Mouse (Mus musculus): Measurements from ENCODE around the gene Csf3.

- TF ChIP-seq POLR2A (IDR thresholded peaks at IDR 0.05; ENCODE audit: insufficient read length, low read depth), result no peak
- no peak for TF ChIP-seq TCF3 (IDR thresholded peaks at IDR 0.05; ENCODE audit: insufficient read length, low read depth)
- TF ChIP-seq TCF12 (IDR thresholded peaks at IDR 0.05; ENCODE audit: insufficient read depth, poor library complexity, severe bottlenecking), result no peak
- TF ChIP-seq SRF (IDR thresholded peaks at IDR 0.05; ENCODE audit: control insufficient read depth, insufficient read length, low read depth), result no peak
- TF ChIP-seq MAX (IDR thresholded peaks at IDR 0.05; ENCODE audit: low read depth), result no peak
- TF ChIP-seq MYOD1 (IDR thresholded peaks at IDR 0.05; ENCODE audit: control insufficient read depth in 1 of 3, insufficient read length in 2 of 3, low read depth in 2 of 3), result no peak
- TF ChIP-seq MYOG (IDR thresholded peaks at IDR 0.05; ENCODE audit: control insufficient read depth in 1 of 3, insufficient read depth in 1 of 3, insufficient read length in 2 of 3, low read depth in 2 of 3), result no peak
- no peak for TF ChIP-seq POLR2AphosphoS2 (IDR thresholded peaks at IDR 0.05; ENCODE audit: insufficient read length, low read depth)
- TF ChIP-seq E2F4 (IDR thresholded peaks at IDR 0.05; ENCODE audit: insufficient read depth), result no peak
- no peak for TF ChIP-seq USF1 (IDR thresholded peaks at IDR 0.05; ENCODE audit: low read depth)
These were observed 6.8 kb upstream of the Csf3 start for GRCm38 (mm10) chr11:98694301-98694700.
